Mouse (Mus musculus): ENCODE results near the gene Actrt2.
A peak's percentile ranks its signal among the peaks of the same experiment; 100 is the strongest.

The Actrt2 gene

DNA sequence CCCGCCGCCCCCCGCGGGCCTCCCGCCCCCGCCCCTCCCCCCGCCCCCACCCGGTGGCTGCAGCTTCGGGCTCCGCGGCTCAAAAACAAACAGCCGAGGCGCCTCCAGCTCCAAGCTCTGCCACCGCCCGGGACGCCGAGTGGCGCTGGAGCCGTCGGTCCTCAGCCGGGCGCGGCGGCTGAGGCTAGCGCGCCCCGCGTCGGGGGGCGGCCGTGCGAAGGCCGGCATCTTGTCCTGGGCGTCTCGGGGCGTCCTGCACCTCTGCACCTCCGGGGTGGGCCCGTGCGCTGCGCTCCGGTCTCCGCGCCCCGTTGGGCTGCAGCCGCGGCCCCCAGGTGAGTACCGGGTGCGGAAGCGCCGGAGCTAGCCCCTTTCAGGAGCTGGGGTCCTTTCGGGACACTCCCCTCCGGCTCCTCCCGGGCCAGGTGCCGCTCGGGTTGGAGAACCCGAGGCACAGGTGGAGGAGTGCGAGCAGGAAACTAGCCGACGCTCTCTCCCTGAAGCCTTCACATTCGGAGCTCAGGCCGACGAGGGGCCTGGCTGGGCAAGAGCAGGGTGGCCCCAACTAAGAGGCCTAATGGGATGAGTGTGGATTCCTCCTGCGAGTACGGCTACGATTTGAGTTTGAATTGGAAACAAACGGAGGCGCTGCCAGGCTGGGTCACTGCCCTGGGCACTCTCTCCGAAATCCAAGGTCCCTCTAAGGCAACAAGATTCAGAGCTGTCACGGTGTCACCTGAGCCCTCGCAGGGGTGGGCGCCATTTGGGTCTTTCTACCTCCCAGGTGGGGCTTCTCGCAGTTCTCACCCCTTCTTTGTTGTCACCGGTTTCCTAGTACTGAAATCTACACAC, 30.0 kb downstream of the Actrt2 start:
- DNase-seq, result peak in 1 of 2 experiments; percentile 51

DNA sequence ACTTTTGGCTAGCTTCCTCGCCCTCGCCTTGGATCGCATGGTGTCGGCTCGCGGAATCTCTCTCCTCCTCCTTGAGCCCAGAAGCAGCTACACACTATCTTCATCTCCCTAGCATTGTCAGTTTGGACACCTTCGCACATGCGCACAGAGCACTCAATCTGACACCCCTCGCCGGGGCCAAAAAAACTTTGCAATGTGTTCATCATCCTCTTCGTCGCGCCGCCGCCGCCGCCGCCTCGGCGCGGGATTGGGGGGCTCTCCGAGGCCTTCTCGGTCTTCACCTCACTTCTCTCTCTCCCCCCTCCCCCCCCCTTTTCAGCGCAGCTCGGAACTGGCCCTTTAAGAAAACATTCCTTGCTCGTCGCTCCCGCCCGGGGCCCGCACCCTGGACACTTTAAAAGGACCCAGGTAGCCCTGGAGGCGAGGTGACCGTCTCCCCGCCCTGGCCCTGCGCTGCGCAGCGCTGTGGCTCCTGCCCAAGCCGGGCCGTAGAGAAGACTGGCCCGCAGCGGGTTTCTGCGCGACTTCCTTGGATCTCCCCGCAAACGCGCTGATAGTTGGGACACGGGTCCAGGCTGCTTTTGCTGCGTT, 30.9 kb downstream of the Actrt2 start, which contains the start of gene Prdm16:
TSS of gene Prdm16 (minus strand) at position 153 of the 591 bp plus-strand sequence.
- DNase-seq, result peak; percentile 60 to 80

DNA sequence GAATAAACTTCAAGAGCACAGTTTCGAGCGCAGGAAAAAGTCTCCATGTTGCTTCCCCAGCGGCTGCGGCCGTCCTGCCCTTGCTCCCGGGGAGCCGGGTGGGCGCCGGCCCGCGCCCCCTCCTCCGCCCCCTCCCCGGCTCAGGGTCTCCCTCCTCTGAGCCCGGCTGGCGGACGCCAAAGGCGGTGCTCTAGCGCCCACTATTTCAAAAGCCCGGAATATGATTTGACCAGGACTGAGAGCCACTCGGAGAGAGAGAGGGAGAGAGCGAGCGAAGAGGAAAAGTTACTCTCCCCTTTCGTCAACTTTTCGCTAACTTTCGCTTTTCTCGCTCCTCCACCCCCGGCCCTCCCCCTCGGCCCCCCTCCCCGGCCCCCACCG, 31.6 kb downstream of the Actrt2 start:
- DNase-seq, result peak; percentile 37 to 66

DNA sequence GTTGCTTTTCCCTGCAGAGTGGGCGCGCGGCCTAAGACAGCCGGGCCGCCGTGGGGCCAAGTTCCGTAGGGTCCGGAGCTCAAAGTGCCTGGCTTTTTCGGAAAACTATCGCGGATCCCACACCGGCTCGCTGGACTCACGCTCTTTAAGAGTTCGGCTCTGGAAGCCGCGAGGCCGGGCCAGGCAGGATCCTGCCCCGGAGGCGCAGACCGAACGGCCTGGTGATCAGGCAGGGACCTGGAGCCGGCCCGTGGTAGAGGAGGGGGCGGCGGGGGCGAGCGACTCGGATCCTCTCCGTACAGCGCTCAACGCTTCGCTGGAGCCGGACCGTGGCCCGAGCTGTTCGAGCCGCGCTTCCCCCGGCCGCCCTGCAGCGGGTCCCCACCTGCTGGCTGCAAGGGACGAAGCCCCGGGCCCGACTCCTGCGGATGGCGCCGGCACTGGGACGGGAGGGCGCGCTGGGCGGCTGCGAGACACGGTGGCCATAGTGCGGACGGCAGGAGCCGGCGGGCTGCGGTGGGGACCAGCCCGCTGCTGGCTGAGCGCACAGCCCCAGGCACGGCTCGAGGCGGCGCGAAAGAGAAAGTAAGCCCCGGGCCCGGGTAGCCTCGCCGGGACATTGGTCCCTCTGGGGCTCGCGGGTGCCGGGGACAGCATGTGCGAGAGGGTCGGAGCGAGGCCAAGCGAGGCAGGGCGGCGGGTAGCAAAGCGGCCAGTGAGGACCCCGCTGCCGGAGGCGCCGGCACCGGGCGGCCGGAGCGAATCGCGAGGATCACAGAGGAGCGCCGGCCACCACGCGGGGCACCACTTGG, 32.2 kb downstream of the Actrt2 start:
- peak in 1 of 2 experiments; percentile 42 for DNase-seq

DNA sequence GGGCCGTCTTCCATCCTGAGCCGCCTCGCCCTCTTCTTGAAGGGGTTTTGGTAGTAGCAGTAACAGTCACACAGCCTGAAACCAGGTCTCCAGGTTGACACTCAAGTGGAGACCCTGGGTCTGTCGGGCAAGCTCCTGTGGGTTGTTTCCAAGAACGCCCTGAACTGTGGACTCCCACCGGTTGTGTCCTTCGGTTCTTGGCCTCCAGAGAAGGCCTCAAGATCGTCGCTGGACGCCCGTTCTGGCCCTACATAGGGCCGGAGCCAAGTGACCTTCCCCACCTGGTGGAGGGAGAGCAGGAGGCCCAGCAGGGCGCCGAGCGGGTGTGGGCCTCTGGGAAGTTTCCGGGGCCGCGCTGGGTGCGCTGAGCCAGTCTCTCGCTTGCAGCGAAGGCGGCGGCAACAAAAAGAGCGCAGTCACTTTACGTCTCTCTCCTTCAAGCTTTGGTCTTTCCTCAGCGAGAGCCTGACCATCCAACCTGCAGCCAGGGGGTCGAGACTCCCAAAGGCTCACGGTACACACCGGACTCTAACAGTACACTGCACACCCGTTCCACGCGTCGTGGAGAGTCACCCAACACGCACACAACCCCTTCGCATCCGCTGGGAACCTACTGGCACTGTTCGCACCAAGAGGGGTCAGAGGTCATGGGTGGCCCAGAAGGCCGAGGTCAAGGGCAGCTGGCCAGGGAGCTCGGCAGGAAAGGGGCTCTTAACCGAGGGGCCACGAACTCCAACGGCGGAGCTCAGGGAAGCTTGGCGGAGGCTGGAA, 33.0 kb downstream of the Actrt2 start:
- DNase-seq, result no peak

DNA sequence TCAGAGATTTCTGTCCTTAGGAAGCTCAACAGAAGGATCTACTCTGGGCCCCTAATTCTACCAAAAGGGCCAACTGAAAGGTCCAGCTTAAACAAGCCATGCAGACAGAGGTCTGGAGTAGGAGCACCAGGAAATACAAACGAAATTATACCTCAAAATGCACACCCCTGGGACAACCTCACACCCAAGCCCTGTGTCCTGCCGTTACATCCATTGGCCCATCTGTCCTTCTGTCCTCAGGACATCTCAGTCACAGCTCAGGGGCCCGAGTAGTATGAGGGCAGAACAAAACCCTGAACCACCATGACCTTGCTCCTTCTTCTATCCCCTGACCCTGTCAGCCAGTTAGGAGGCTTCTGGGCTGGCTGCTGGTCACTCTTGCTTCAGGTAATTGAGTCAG, 33.7 kb downstream of the Actrt2 start:
- peak in 1 of 2 experiments; percentile 29 for DNase-seq

- peak; percentile 62 to 79 for DNase-seq
Measured at GRCm38 (mm10) chr4:154632800-154633764, 34.6 kb downstream of the Actrt2 start.

GRCm38 (mm10) chr4:154630763-154631162, 36.9 kb downstream of the Actrt2 start:
- no peak for DNase-seq

DNA sequence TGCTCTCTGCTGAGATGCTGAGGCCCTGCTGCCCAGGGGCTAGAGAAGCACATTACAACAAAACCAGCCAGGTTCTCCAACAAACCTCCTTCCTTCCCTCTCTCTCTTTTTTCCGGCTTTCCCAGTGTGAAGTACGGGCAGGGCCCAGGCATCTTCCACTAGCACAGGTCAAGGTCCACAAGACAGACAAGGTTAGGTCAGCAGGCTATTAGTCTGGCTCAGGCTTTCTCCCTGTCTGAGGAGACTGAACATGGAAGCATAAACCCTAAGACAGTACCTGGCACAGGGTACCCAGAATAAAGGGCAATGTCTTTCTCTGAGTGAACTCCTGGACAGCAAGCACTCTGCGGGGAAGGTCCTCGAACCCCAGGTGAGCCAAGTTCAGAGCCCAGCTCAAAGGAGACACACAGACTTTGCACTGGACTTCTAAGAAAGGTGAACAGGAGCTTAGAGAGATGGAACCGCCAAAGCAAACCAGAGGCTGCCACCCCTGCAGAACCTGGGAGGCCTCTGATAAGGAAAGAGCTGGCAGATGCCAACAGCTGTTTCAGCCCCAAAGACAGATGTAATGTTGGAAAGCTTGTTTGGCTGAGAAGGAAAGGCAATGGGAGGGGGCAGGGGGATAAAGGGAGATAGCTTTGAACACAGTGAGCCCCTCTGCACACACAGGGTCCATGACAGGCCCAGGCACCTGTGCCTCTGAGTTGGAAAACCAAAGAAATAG, 40.1 kb downstream of the Actrt2 start:
- DNase-seq, result no peak

DNA sequence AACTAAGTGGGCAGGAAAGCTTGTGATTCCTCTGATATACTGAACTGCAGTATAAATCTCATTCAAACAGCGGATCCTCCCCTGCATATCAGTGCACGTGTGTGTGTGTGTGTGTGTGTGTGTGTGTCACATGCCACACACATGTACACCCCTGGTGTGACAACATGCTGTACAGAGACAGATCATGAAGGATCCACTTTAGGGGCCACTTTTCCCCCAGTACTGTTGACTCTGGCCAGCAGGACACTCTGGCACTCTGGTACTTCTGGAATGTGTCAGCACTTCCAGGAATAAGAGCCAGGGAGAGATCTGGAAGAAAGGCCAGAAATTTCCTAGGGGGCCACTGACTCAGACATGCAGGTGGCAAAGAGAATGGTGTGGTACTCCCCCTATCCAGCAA, 41.4 kb downstream of the Actrt2 start:
- no peak for DNase-seq

DNA sequence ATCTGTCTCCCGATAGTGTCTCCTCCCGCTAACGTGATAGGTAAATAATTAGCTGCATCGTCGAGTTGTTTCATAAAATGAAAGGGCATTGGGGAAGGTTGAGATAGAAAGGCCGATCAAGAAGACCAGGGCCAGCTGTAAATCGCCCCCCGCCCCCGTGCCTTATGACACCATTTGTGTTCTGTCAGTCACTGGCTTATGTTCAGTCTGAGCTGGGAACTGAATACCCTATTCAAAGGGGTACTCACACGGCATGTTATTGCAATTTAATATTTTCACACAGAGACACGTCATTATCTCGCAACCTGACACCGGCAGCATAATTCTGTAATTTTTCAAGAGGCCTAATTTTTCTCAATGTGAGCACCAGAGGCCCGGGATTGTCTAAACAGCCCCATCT, 42.0 kb downstream of the Actrt2 start:
- no peak for DNase-seq

DNA sequence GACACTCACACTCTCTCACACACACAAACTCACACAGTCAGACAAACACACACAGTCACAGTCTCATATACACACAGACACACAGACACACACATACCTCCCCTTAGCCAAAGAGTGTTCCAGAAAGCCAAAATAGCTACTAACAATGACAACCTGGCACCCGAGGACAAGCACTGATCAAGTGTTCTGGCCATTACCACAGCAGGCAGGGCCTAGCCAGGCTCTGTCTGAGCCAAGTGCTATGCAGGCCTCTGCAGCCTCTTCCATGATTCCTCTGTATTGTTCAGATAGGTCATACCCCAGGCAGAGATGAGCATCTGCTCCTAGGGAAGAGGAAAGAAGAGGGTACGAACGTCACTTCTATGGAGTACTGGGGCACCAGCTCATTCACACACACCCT, 44.4 kb downstream of the Actrt2 start:
- DNase-seq, result no peak

DNA sequence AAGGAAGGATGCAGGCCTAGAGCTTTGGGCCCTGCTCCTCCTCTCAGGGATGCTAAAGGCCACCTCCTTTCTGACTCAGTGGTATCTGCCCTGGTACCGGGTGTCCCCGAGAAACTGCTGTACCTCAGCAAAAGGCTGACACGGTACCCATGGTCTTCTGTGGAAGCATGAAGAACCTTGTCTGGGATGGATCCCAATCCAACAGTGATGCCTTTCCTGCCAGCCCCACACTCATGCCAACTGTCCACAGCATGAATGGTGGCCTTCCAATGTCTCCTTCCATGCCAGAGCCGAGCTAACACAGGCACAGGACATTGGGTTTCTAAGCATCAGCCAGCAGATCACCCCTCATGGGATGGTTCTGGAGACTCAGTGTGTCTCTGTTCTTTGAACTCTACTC, 45.1 kb downstream of the Actrt2 start:
- DNase-seq, result no peak
